Mouse (Mus musculus) embryonic fibroblast, embryonic 13.5 days (primary cell): ENCODE data around the gene Kiss1r.

Experiments used
- CTCF ChIP-seq: IDR thresholded peaks from 2 replicates; pipeline ENCODE4 v1.5.1; 2011; ENCODE audit warnings: mild to moderate bottlenecking, control low read depth, low read length, moderate library complexity, borderline replicate concordance; ENCODE audit not compliant: insufficient read depth
- POLR2A ChIP-seq: IDR thresholded peaks from 2 replicates; pipeline ENCODE4 v1.6.1; 2011; ENCODE audit warnings: low read depth, mild to moderate bottlenecking, control low read depth, low read length, moderate library complexity

- no peak for TF ChIP-seq CTCF
- no peak; the same call in 1 of the 2 replicates for TF ChIP-seq POLR2A
These were observed 52.4 kb downstream of the Kiss1r start for GRCm38 (mm10) chr10:79969124-79969568.
